Mouse (Mus musculus): ENCODE data around the gene Gm45337.

- TF ChIP-seq CTCF (IDR thresholded peaks at IDR 0.05; ENCODE audit: low read depth) (no peak), EP300 (optimal IDR thresholded peaks at IDR 0.05) (no peak)
Observed at GRCm38 (mm10) chr7:142094301-142095143, 49.9 kb downstream of the Gm45337 start.

Data from stomach, postnatal 0 days (tissue).